Mouse (Mus musculus) bone marrow, adult 2 months (tissue): ENCODE data around the gene Mrpl27. TPM values are rescaled to one million over a fixed set of nuclear protein-coding genes. Genes with fewer than 3 reads are reported as not detected.
"Not testable (repeated sequence)": the region's sequence is repeated elsewhere in the genome, so short reads cannot be mapped to it uniquely, and the experiment has no call there.

Source experiments
- H3K27ac ChIP-seq: fragments of 200-500 bp; 2 replicates; pipeline ENCODE4 v1.5.1; 2012; ENCODE audit warnings: low read depth, mild to moderate bottlenecking, control low read depth, inconsistent platforms, low read length; ENCODE audit not compliant: control insufficient read depth, poor library complexity, insufficient read depth
- H3K4me1 ChIP-seq: fragments of 200-500 bp; 2 replicates; pipeline ENCODE4 v1.6.1; 2011; ENCODE audit warnings: low read length; ENCODE audit not compliant: control insufficient read depth, insufficient read depth
- H3K4me3 ChIP-seq: fragments of 200-500 bp; replicated peaks from 2 replicates; pipeline ENCODE3; 2011; ENCODE audit warnings: mild to moderate bottlenecking, low read depth, low read length, control low read depth; ENCODE audit not compliant: control insufficient read depth
- CTCF ChIP-seq: fragments of 200-500 bp; IDR thresholded peaks from 2 replicates; pipeline ENCODE4 v1.5.1; 2011; ENCODE audit warnings: low read length, control low read depth; ENCODE audit not compliant: control insufficient read depth, insufficient read depth
- POLR2A ChIP-seq: fragments of 200-500 bp; IDR thresholded peaks from 2 replicates; pipeline ENCODE4 v1.6.1; 2011; ENCODE audit warnings: low read depth, mild to moderate bottlenecking, control low read depth, low read length, borderline replicate concordance; ENCODE audit not compliant: control insufficient read depth
- WGBS: fragments of 180-500 bp; shearing (Covaris S2); methylation state at CpG from one replicate; pipeline ENCODE4 v1.1.7; 2018; 5-methylcytosine and 5-hydroxymethylcytosine counted together
- polyA plus RNA-seq: library from polyadenylated mRNA; stranded (reverse); fragments of >200 nt; gene quantifications from 2 replicates; pipeline ENCODE4 v1.2.4, GENCODE M21; 2011; ENCODE audit warnings: low replicate concordance; ENCODE audit not compliant: missing spikeins, insufficient read depth, insufficient read length

Gene Mrpl27
- polyA plus RNA-seq, 1 experiment, result 24.6 TPM

- TF ChIP-seq CTCF, result peak; percentile 97
- TF ChIP-seq POLR2A, result peak; percentile 73; the same call in 1 of the 2 replicates
- Histone ChIP-seq H3K4me1 (peaks cover 1% of the 10 kb centered on the region), H3K27ac (peak within 1 kb of the TSS; percentile 69), H3K4me3 (peak within 1 kb of the TSS; percentile 96)
- WGBS, result 2% methylated on average over 35 of the region's 41 CpGs
Observed at GRCm38 (mm10) chr11:94629199-94629883, 24.2 kb upstream of the Mrpl27 start, which contains the start of gene Lrrc59. Gene Lrrc59 (plus strand): TSS chr11:94629767.

- no peak for TF ChIP-seq CTCF
- no peak for TF ChIP-seq POLR2A
- H3K27ac ChIP-seq, result peak overlapping the region; percentile 67
- WGBS, result under 1% methylated on average over 25 of the region's 28 CpGs
- peaks cover 1% of the 10 kb centered on the region for H3K4me1 ChIP-seq
- peak overlapping the region; percentile 96 for H3K4me3 ChIP-seq
Observed at GRCm38 (mm10) chr11:94629884-94630198, 23.7 kb upstream of the Mrpl27 start.

GRCm38 (mm10) chr11:94630199-94631011 is 23.2 kb upstream of the Mrpl27 start:
- TF ChIP-seq POLR2A (no peak), CTCF (no peak)
- WGBS, result 10% methylated on average over 26 of the region's 26 CpGs
- peak overlapping the region; percentile 67; the same call in 1 of the 2 replicates for H3K27ac ChIP-seq
- peak overlapping the region; percentile 96 for H3K4me3 ChIP-seq
- H3K4me1 ChIP-seq, result peaks cover 1% of the 10 kb centered on the region

GRCm38 (mm10) chr11:94631969-94632368 is 21.6 kb upstream of the Mrpl27 start:
- H3K4me3 ChIP-seq, result no peak overlapping the region
- H3K4me1 ChIP-seq, result peaks cover 1% of the 10 kb centered on the region
- TF ChIP-seq POLR2A (no peak), CTCF (no peak)
- 89% methylated on average over 5 of the region's 5 CpGs for WGBS
- H3K27ac ChIP-seq, result no peak overlapping the region

- 81% methylated on average over 8 of the region's 8 CpGs for WGBS
- no peak overlapping the region for H3K4me3 ChIP-seq
- no peak overlapping the region for H3K27ac ChIP-seq
- H3K4me1 ChIP-seq, result peaks cover 1% of the 10 kb centered on the region
- TF ChIP-seq CTCF (no peak), POLR2A (no peak)
Observed at GRCm38 (mm10) chr11:94632988-94633387, 20.6 kb upstream of the Mrpl27 start.

GRCm38 (mm10) chr11:94634431-94634830 is 19.1 kb upstream of the Mrpl27 start:
- H3K4me1 ChIP-seq, result peaks cover 1% of the 10 kb centered on the region
- TF ChIP-seq CTCF (no peak), POLR2A (no peak)
- H3K27ac ChIP-seq, result no peak overlapping the region
- 82% methylated on average over 5 of the region's 5 CpGs for WGBS
- no peak overlapping the region for H3K4me3 ChIP-seq

- TF ChIP-seq POLR2A, result no peak
- no peak for TF ChIP-seq CTCF
- H3K27ac ChIP-seq, result no peak overlapping the region
- H3K4me1 ChIP-seq, result no peaks in the 10 kb centered on the region
- WGBS, result 89% methylated on average over 8 of the region's 8 CpGs
- no peak overlapping the region for H3K4me3 ChIP-seq
Observed at GRCm38 (mm10) chr11:94644461-94645219, 8.9 kb upstream of the Mrpl27 start.

GRCm38 (mm10) chr11:94646457-94646856 is 7.1 kb upstream of the Mrpl27 start:
- TF ChIP-seq POLR2A (no peak), CTCF (no peak)
- Histone ChIP-seq H3K4me1 (no peaks in the 10 kb centered on the region), H3K27ac (no peak overlapping the region), H3K4me3 (no peak overlapping the region)
- 88% methylated on average over 4 of the region's 4 CpGs for WGBS

- not testable (repeated sequence) for H3K4me3 ChIP-seq, H3K4me1 ChIP-seq, H3K27ac ChIP-seq
- WGBS, result 88% methylated on average over 7 of the region's 7 CpGs
Observed at GRCm38 (mm10) chr11:94651241-94651640, 2.3 kb upstream of the Mrpl27 start.
